ENCODE assay signal across 8 mouse cellular contexts in genomic region chr4:49520572-49521340, GRCm38 (mm10). TPM values are rescaled to one million over a fixed set of nuclear protein-coding genes. Genes with fewer than 3 reads are reported as not detected.
DNase-seq lines count a peak whose midpoint lies in the region; ATAC-seq and TF ChIP-seq lines count a peak whose summit lies in the region.

Gene Mrpl50, minus strand, starts transcription at chr4:49521093.
Gene Zfp189, plus strand, starts transcription at chr4:49521176.

- dilution Hi-C loops in CH12.LX (cut with MboI; ENCODE audit: extremely low pct_ligation_motif_present, extremely low pct_unique_long_range_greater_than_20kb, low sequenced_read_pairs), result no loop called here

- TF ChIP-seq CTCF in CH12.LX (conservative IDR thresholded peaks at IDR 0.05 in 1 of 2, IDR thresholded peaks at IDR 0.05 in 1 of 2; ENCODE audit: low read depth in 2 of 2, low read length in 2 of 2), result no peak

- H3K4me2 ChIP-seq in CH12.LX (ENCODE audit: insufficient read depth, low read depth, poor library complexity, severe bottlenecking), result peak within 1 kb of the TSS; percentile 90
- peak within 1 kb of the TSS; percentile 64 for H3K4me2 ChIP-seq in forebrain, embryonic 11.5 days (ENCODE audit: low read depth, low read length, severe bottlenecking)
- peak within 1 kb of the TSS; percentile 85 for H3K4me2 ChIP-seq in heart, embryonic 16.5 days (ENCODE audit: low read depth, low read length)
- H3K4me2 ChIP-seq in liver, embryonic 15.5 days, result peak within 1 kb of the TSS; percentile 84
- peak within 1 kb of the TSS; percentile 67 for H3K4me2 ChIP-seq in neural tube, embryonic 12.5 days (replicated peaks)

- H3K79me2 ChIP-seq in CH12.LX (replicated peaks; ENCODE audit: control insufficient read depth, extremely low read depth, insufficient read depth, poor library complexity, severe bottlenecking), result peaks cover 38% of the 10 kb centered on the region

- peaks cover 8 to 43% of the 10 kb centered on the region in 2 experiments for H3K36me3 ChIP-seq in CH12.LX (replicated peaks in 1 of 2; ENCODE audit: control insufficient read depth in 1 of 2, insufficient read depth in 1 of 2, low read length in 1 of 2)
- H3K36me3 ChIP-seq in forebrain, embryonic 11.5 days (ENCODE audit: control insufficient read depth, insufficient read depth, low read length), result no peaks in the 10 kb centered on the region; the same call in 1 of the 2 replicates
- peaks cover 20% of the 10 kb centered on the region for H3K36me3 ChIP-seq in heart, embryonic 16.5 days (ENCODE audit: control insufficient read depth, insufficient read depth)
- H3K36me3 ChIP-seq in liver, embryonic 15.5 days (replicated peaks), result peaks cover 14% of the 10 kb centered on the region
- H3K36me3 ChIP-seq in neural tube, embryonic 12.5 days, result peaks cover 14% of the 10 kb centered on the region; the same call in 1 of the 2 replicates

- DNase-seq in CH12.LX (ENCODE audit: extremely low read depth), result peak; percentile 97
- DNase-seq in c-Kit-positive CD71-positive TER-119-negative erythroid progenitor cells, embryonic 14.5 days (ENCODE audit: low read depth), result peak; percentile 93
- peak; percentile 94 for DNase-seq in forebrain, embryonic 11.5 days (ENCODE audit: low spot score)
- peak; percentile 94 to 98 for DNase-seq in kidney, postnatal 36 days
- DNase-seq in telencephalon, adult 2 months (ENCODE audit: low read depth, low spot score), result peak; percentile 99

- no peak within 1 kb of the TSS for H3K27ac ChIP-seq in CH12.LX (ENCODE audit: insufficient read depth, low read depth)
- H3K27ac ChIP-seq in forebrain, embryonic 11.5 days (ENCODE audit: low read depth, low read length), result no peak within 1 kb of the TSS
- H3K27ac ChIP-seq in heart, embryonic 16.5 days (ENCODE audit: low read length), result peak within 1 kb of the TSS; percentile 66
- H3K27ac ChIP-seq in liver, embryonic 15.5 days (replicated peaks), result peak within 1 kb of the TSS; percentile 69
- no peak within 1 kb of the TSS for H3K27ac ChIP-seq in neural tube, embryonic 12.5 days

- H3K4me3 ChIP-seq in CH12.LX (replicated peaks in 1 of 3; ENCODE audit: low read depth in 2 of 3, low read length in 2 of 3, poor library complexity in 1 of 3), result peak within 1 kb of the TSS; percentile 88 to 93 (median 92)
- peak within 1 kb of the TSS; percentile 70 for H3K4me3 ChIP-seq in forebrain, embryonic 11.5 days (ENCODE audit: low read depth, low read length)
- H3K4me3 ChIP-seq in heart, embryonic 16.5 days (ENCODE audit: low read length), result peak within 1 kb of the TSS; percentile 69
- peak within 1 kb of the TSS; percentile 79 for H3K4me3 ChIP-seq in liver, embryonic 15.5 days (replicated peaks)
- peak within 1 kb of the TSS; percentile 63 for H3K4me3 ChIP-seq in neural tube, embryonic 12.5 days

- H3K9ac ChIP-seq in CH12.LX (ENCODE audit: insufficient read depth, low read depth), result peak within 1 kb of the TSS; percentile 92
- peak within 1 kb of the TSS; percentile 74 for H3K9ac ChIP-seq in forebrain, embryonic 11.5 days (ENCODE audit: low read length)
- peak within 1 kb of the TSS; percentile 91 for H3K9ac ChIP-seq in heart, embryonic 16.5 days (ENCODE audit: low read length)
- peak within 1 kb of the TSS; percentile 74 for H3K9ac ChIP-seq in liver, embryonic 15.5 days
- peak within 1 kb of the TSS; percentile 61 for H3K9ac ChIP-seq in neural tube, embryonic 12.5 days

- WGBS in forebrain, embryonic 11.5 days, result under 1% methylated on average over 41 of the region's 41 CpGs
- WGBS in heart, embryonic 16.5 days, result under 1% methylated on average over 41 of the region's 41 CpGs
- under 1% methylated on average over 41 of the region's 41 CpGs for WGBS in liver, embryonic 15.5 days (ENCODE audit: insufficient replicate concordance)
- WGBS in neural tube, embryonic 12.5 days, result under 1% methylated on average over 41 of the region's 41 CpGs

- peak; percentile 93 for TF ChIP-seq POLR2A in CH12.LX (IDR thresholded peaks at IDR 0.05; ENCODE audit: low read depth, low read length)

- TF ChIP-seq RAD21 in CH12.LX (IDR thresholded peaks at IDR 0.05; ENCODE audit: low read depth, low read length), result no peak

- peaks cover 3 to 29% of the 10 kb centered on the region in 2 experiments; a peak in 3 of 4 replicates for H3K4me1 ChIP-seq in CH12.LX (ENCODE audit: control insufficient read depth in 1 of 2, insufficient read depth in 2 of 2)
- H3K4me1 ChIP-seq in forebrain, embryonic 11.5 days (replicated peaks; ENCODE audit: control insufficient read depth, insufficient read depth, low read length), result peaks cover 3% of the 10 kb centered on the region; the same call in 1 of the 2 replicates
- H3K4me1 ChIP-seq in heart, embryonic 16.5 days (ENCODE audit: control insufficient read depth, insufficient read depth, low read length), result peaks cover 7% of the 10 kb centered on the region
- peaks cover 30% of the 10 kb centered on the region for H3K4me1 ChIP-seq in liver, embryonic 15.5 days (replicated peaks)
- H3K4me1 ChIP-seq in neural tube, embryonic 12.5 days, result peaks cover 12% of the 10 kb centered on the region

- H3K27me3 ChIP-seq in CH12.LX (replicated peaks), result no peaks in the 10 kb centered on the region
- no peaks in the 10 kb centered on the region for H3K27me3 ChIP-seq in forebrain, embryonic 11.5 days (ENCODE audit: control insufficient read depth, insufficient read depth, low read length)
- no peaks in the 10 kb centered on the region for H3K27me3 ChIP-seq in heart, embryonic 16.5 days (ENCODE audit: control insufficient read depth, insufficient read depth, low read length)
- no peaks in the 10 kb centered on the region for H3K27me3 ChIP-seq in liver, embryonic 15.5 days
- no peaks in the 10 kb centered on the region for H3K27me3 ChIP-seq in neural tube, embryonic 12.5 days (replicated peaks)

- no peaks in the 10 kb centered on the region for H3K9me3 ChIP-seq in CH12.LX (replicated peaks; ENCODE audit: low read length)
- H3K9me3 ChIP-seq in forebrain, embryonic 11.5 days (ENCODE audit: control insufficient read depth, low read length), result no peaks in the 10 kb centered on the region
- no peaks in the 10 kb centered on the region for H3K9me3 ChIP-seq in heart, embryonic 16.5 days (replicated peaks; ENCODE audit: control insufficient read depth, low read length)
- H3K9me3 ChIP-seq in liver, embryonic 15.5 days (replicated peaks), result no peaks in the 10 kb centered on the region
- no peaks in the 10 kb centered on the region for H3K9me3 ChIP-seq in neural tube, embryonic 12.5 days

- in situ Hi-C loops in CH12.LX (cut with MboI; ENCODE audit: low pct_ligation_motif_present, low pct_unique_long_range_greater_than_20kb, low sequenced_read_pairs), result no loop called here

- TF ChIP-seq EP300 in CH12.LX (IDR thresholded peaks at IDR 0.05; ENCODE audit: low read length), result no peak

- peak; percentile 99 for ATAC-seq in forebrain, embryonic 11.5 days (replicated peaks; ENCODE audit: low FRiP score)
- peak; percentile 99 for ATAC-seq in heart, embryonic 16.5 days (replicated peaks; ENCODE audit: extremely low read depth, insufficient read depth, low FRiP score)
- peak; percentile 98 for ATAC-seq in liver, embryonic 15.5 days (ENCODE audit: insufficient read depth)
- peak; percentile 99 for ATAC-seq in neural tube, embryonic 12.5 days (ENCODE audit: low FRiP score, low read depth)

TF ChIP-seq in CH12.LX, 34 proteins besides CTCF, POLR2A, EP300 and RAD21 (continues in another document):
- peak; percentile 99 for TF ChIP-seq ELF1 (IDR thresholded peaks at IDR 0.05; ENCODE audit: low read depth, low read length)
- TF ChIP-seq MXI1 (IDR thresholded peaks at IDR 0.05; ENCODE audit: low read depth, low read length), result peak; percentile 81
- TF ChIP-seq SIN3A (IDR thresholded peaks at IDR 0.05; ENCODE audit: low read length), result peak; percentile 91
- TF ChIP-seq CHD1 (IDR thresholded peaks at IDR 0.05; ENCODE audit: low read depth, low read length), result no peak
- peak; percentile 36; the same call in 1 of the 2 replicates for TF ChIP-seq IRF4 (IDR thresholded peaks at IDR 0.05; ENCODE audit: low read depth, low read length)
- TF ChIP-seq JUN (IDR thresholded peaks at IDR 0.05; ENCODE audit: insufficient read depth, low read depth, low read length), result no peak
- TF ChIP-seq ZNF384 (IDR thresholded peaks at IDR 0.05; ENCODE audit: low read depth, low read length), result no peak
- TF ChIP-seq POLR2AphosphoS2 (IDR thresholded peaks at IDR 0.05; ENCODE audit: low read depth, low read length), result peak; percentile 74; the same call in 1 of the 2 replicates
- TF ChIP-seq MAZ (IDR thresholded peaks at IDR 0.05; ENCODE audit: low read depth, low read length), result 0 out of 2 replicates have a peak, but pooled peaks have one; percentile 33
- peak; percentile 100 for TF ChIP-seq KAT2A (IDR thresholded peaks at IDR 0.05; ENCODE audit: insufficient replicate concordance, low read length)
- no peak for TF ChIP-seq MAFK (IDR thresholded peaks at IDR 0.05; ENCODE audit: insufficient replicate concordance, low read length)
- peak; percentile 96; the same call in 1 of the 2 replicates for TF ChIP-seq GABPA (IDR thresholded peaks at IDR 0.05; ENCODE audit: insufficient replicate concordance, low read depth, low read length)
- TF ChIP-seq PAX5 (IDR thresholded peaks at IDR 0.05; ENCODE audit: low read length), result no peak
- TF ChIP-seq NELFE (IDR thresholded peaks at IDR 0.05; ENCODE audit: low read depth, low read length), result peak; percentile 94
- no peak for TF ChIP-seq RCOR1 (conservative IDR thresholded peaks at IDR 0.05; ENCODE audit: low read depth, low read length)
- TF ChIP-seq ETS1 (conservative IDR thresholded peaks at IDR 0.05; ENCODE audit: low read depth, low read length), result no peak

RNA-seq across cellular contexts. Expression of gene Mrpl50, which starts in this region (rescaled TPM):
- total RNA-seq in CH12.LX (2012; rRNA removed) (23.4 and 29.9 TPM in 2 replicates), CH12.LX (2014; rRNA removed) (42.9 and 46.2 TPM in 2 replicates)
- 63.3 and 63.8 TPM in 2 replicates for polyA plus RNA-seq in CH12.LX (2012; ENCODE audit: insufficient read length, low read depth)
- polyA plus RNA-seq in forebrain, embryonic 11.5 days (2014; fragmentation: Nextera tagmentation; extraction: Ambion mirVana), result 91.2 and 96.8 TPM in 2 replicates
- 59.0 and 69.5 TPM in 2 replicates for polyA plus RNA-seq in heart, embryonic 16.5 days (2015; fragmentation: Nextera tagmentation; extraction: Ambion mirVana)
- 50.6 and 51.5 TPM in 2 replicates for polyA plus RNA-seq in liver, embryonic 15.5 days (2015; fragmentation: Nextera tagmentation; extraction: Ambion mirVana)
- polyA plus RNA-seq in neural tube, embryonic 12.5 days (2016; fragmentation: Nextera tagmentation; extraction: Ambion mirVana), result 77.3 and 78.3 TPM in 2 replicates

RNA-seq across cellular contexts. Expression of gene Zfp189, which starts in this region (rescaled TPM):
- total RNA-seq in CH12.LX (2012; rRNA removed) (4.7 and 5.1 TPM in 2 replicates), CH12.LX (2014; rRNA removed) (4.0 and 4.3 TPM in 2 replicates)
- 1.6 and 2.3 TPM in 2 replicates for polyA plus RNA-seq in CH12.LX (2012; ENCODE audit: insufficient read length, low read depth)
- polyA plus RNA-seq in forebrain, embryonic 11.5 days (2014; fragmentation: Nextera tagmentation; extraction: Ambion mirVana), result 13.2 and 14.5 TPM in 2 replicates
- 7.0 and 7.8 TPM in 2 replicates for polyA plus RNA-seq in heart, embryonic 16.5 days (2015; fragmentation: Nextera tagmentation; extraction: Ambion mirVana)
- polyA plus RNA-seq in liver, embryonic 15.5 days (2015; fragmentation: Nextera tagmentation; extraction: Ambion mirVana), result 3.1 and 3.3 TPM in 2 replicates
- polyA plus RNA-seq in neural tube, embryonic 12.5 days (2016; fragmentation: Nextera tagmentation; extraction: Ambion mirVana), result 12.8 and 14.3 TPM in 2 replicates

Comparison
In these comparisons a context has a peak if more than half of its experiments do, and no peak if none do; other contexts are left out.
1. H3K27ac ChIP-seq: peak in heart, embryonic 16.5 days (single experiment) and liver, embryonic 15.5 days (single experiment); none in CH12.LX (single experiment), forebrain, embryonic 11.5 days (single experiment) and neural tube, embryonic 12.5 days (single experiment).
2. Peak in every context shown above with its lines, with median percentiles within 50 percentile points of each other: DNase-seq, H3K4me2 ChIP-seq, H3K4me3 ChIP-seq, H3K9ac ChIP-seq and ATAC-seq.